Mouse (Mus musculus) ES-E14 (cell line): Measurements from ENCODE around the gene Stt3b. TPM values are rescaled to one million over a fixed set of nuclear protein-coding genes. Genes with fewer than 3 reads are reported as not detected.

ENCODE experiments used
- DNase-seq: peaks from one replicate; pipeline ENCODE4 v3.0.0-alpha.2; 2013; ENCODE audit warnings: low read depth, low spot score
- H3K27ac ChIP-seq: 2 replicates; pipeline ENCODE4 v1.5.1; 2012; ENCODE audit warnings: low read depth, mild to moderate bottlenecking, low read length, moderate library complexity, mixed read lengths; ENCODE audit not compliant: poor library complexity, insufficient read depth, severe bottlenecking
- H3K36me3 ChIP-seq: 2 replicates; pipeline ENCODE4 v1.6.1; 2012; ENCODE audit warnings: mild to moderate bottlenecking, low read length, moderate library complexity, mixed read lengths; ENCODE audit not compliant: control insufficient read depth, poor library complexity, insufficient read depth, severe bottlenecking
- H3K4me1 ChIP-seq, 2 experiments: fragments of 150-350 bp in 1 of 2; sonication (generic) in 1 of 2; 2 replicates each; pipeline ENCODE4 v1.6.1; 2012; ENCODE audit warnings: low read length in 2 of 2, mild to moderate bottlenecking in 1 of 2, mixed read lengths in 1 of 2; ENCODE audit not compliant: control insufficient read depth in 2 of 2, insufficient read depth in 2 of 2, poor library complexity in 1 of 2
- H3K4me3 ChIP-seq, 2 experiments: fragments of 150-350 bp in 1 of 2; sonication (generic) in 1 of 2; 2 replicates each; pipeline ENCODE4 v1.5.1; 2012; ENCODE audit warnings: low read length in 2 of 2, low read depth in 1 of 2, mild to moderate bottlenecking in 1 of 2, mixed read lengths in 1 of 2; ENCODE audit not compliant: insufficient read depth in 1 of 2, poor library complexity in 1 of 2, severe bottlenecking in 1 of 2
- H3K9ac ChIP-seq: 2 replicates; pipeline ENCODE4 v1.6.1; 2012; ENCODE audit warnings: low read depth, mild to moderate bottlenecking, low read length, mixed read lengths; ENCODE audit not compliant: poor library complexity, insufficient read depth, severe bottlenecking
- H3K9me3 ChIP-seq: fragments of 150-350 bp; sonication (generic); 2 replicates; pipeline ENCODE4 v1.6.1; 2012; ENCODE audit warnings: low read depth, mild to moderate bottlenecking, low read length; ENCODE audit not compliant: control insufficient read depth, insufficient read depth
- CHD2 ChIP-seq: IDR thresholded peaks from 2 replicates; pipeline ENCODE4 v1.6.1; 2014; ENCODE audit warnings: mild to moderate bottlenecking, low read depth, low read length, inconsistent platforms
- HCFC1 ChIP-seq: IDR thresholded peaks from 2 replicates; pipeline ENCODE4 v1.6.1; 2012; ENCODE audit warnings: low read length, inconsistent platforms, borderline replicate concordance; ENCODE audit not compliant: insufficient read depth
- MAFK ChIP-seq: IDR thresholded peaks from 2 replicates; pipeline ENCODE4 v1.6.1; 2014; ENCODE audit warnings: mild to moderate bottlenecking, low read depth, low read length, inconsistent platforms; ENCODE audit not compliant: insufficient read depth
- ZC3H11A ChIP-seq: IDR thresholded peaks from 2 replicates; pipeline ENCODE4 v1.6.1; 2012; ENCODE audit warnings: low read depth, mild to moderate bottlenecking, inconsistent platforms, low read length, borderline replicate concordance
- ZNF384 ChIP-seq: IDR thresholded peaks from 2 replicates; pipeline ENCODE4 v1.6.1; 2012; ENCODE audit warnings: low read depth, low read length, inconsistent platforms
- in situ Hi-C, 2 experiments: fragments of 600-800 bp; cut with MboI; formaldehyde crosslinking; loops; one replicate each; pipeline ENCODE4 v1.15.1; 2025; ENCODE audit warnings: low sequenced_read_pairs in 2 of 2, inconsistent platforms in 1 of 2; ENCODE audit not compliant: unreplicated experiment in 2 of 2
- total RNA-seq: library from RNA; depleted of rRNA; stranded (reverse); fragments of 300-350 nt; gene quantifications from 2 replicates; pipeline ENCODE4 v1.2.3, GENCODE M21; 2012

The Stt3b gene
- total RNA-seq, 1 experiment, result 150 TPM

DNA sequence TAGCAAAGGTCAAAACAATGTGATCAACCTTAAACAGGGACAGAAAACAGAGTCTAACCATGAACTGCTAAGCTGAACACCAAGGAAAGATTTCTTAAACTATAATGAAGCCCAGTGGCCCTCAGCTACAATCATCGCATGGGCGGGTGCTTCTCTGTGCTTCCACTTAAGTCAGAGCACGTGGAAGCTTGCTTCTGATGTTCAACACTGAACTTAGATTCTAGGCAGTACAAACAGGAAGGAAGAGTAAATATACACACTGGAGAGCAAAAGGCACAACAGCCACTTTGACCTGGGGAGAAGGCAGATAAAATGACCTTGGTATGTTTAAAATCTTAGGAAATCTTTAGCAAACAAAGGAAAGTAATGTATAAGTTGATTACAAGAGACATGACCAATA is 38.7 kb downstream of the Stt3b start:
- H3K36me3 ChIP-seq, result peaks cover 7% of the 10 kb centered on the region
- in situ Hi-C loops, result no loop called here
- no peaks in the 10 kb centered on the region for H3K9me3 ChIP-seq
- H3K27ac ChIP-seq, result no peak overlapping the region
- H3K4me3 ChIP-seq, result no peak overlapping the region
- H3K4me1 ChIP-seq, result no peaks in the 10 kb centered on the region
- TF ChIP-seq MAFK, result no peak
- no peak for TF ChIP-seq HCFC1
- no peak for TF ChIP-seq ZC3H11A
- TF ChIP-seq ZNF384, result no peak
- no peak for TF ChIP-seq CHD2
- H3K9ac ChIP-seq, result no peak overlapping the region
- DNase-seq, result no peak

DNA sequence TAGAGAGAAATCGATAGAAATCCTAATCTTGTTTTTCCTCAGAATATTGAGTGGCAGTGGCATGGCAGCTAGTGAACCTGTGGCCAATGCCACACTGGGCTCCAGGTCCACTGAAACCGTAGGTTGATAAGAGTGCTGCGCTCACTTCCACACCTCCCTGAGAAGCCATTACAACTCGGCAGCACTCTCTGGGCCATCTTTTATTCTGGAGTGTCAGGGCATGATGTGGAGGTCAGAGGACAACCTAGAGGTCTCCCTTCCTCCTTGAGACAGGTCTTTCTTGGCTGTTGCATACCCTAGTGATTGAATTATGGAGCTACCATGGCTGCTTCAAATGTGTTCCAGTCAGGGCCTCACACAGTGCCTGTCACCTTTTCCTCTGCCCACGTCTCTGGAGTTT is 48.3 kb downstream of the Stt3b start:
- no peak overlapping the region for H3K27ac ChIP-seq
- DNase-seq, result no peak
- in situ Hi-C loops, result no loop called here
- H3K4me1 ChIP-seq, result no peaks in the 10 kb centered on the region
- H3K36me3 ChIP-seq, result peaks cover 6% of the 10 kb centered on the region
- TF ChIP-seq ZNF384 (no peak), HCFC1 (no peak), MAFK (no peak), ZC3H11A (no peak)
- no peak overlapping the region for H3K4me3 ChIP-seq
- H3K9me3 ChIP-seq, result no peaks in the 10 kb centered on the region
- no peak overlapping the region for H3K9ac ChIP-seq

DNA sequence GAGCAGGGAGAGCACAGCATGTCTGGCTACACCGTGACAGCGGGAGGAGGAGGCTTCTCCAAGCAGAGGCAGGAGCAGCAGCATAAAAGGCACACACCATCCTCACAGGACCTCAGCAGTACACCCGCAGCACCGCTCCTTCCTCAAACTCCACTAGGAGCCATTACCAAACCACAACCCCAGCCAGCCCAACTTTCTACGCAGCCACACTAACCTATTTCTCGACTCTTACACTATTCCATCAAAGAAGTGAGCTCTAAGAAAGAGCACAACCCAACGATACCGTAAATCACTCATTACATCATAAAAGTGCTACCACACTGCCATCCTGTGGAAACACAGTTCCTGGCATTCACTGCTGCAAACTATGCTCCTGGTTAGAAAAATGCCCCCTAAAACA is 48.8 kb downstream of the Stt3b start:
- H3K9me3 ChIP-seq, result no peaks in the 10 kb centered on the region
- H3K27ac ChIP-seq, result no peak overlapping the region
- H3K36me3 ChIP-seq, result peaks cover 8% of the 10 kb centered on the region
- H3K4me1 ChIP-seq, result no peaks in the 10 kb centered on the region
- TF ChIP-seq MAFK, result no peak
- no peak for TF ChIP-seq CHD2
- TF ChIP-seq HCFC1, result no peak
- TF ChIP-seq ZNF384, result no peak
- TF ChIP-seq ZC3H11A, result no peak
- no peak overlapping the region for H3K4me3 ChIP-seq
- H3K9ac ChIP-seq, result no peak overlapping the region
- no peak for DNase-seq
- in situ Hi-C loops, result no loop called here

DNA sequence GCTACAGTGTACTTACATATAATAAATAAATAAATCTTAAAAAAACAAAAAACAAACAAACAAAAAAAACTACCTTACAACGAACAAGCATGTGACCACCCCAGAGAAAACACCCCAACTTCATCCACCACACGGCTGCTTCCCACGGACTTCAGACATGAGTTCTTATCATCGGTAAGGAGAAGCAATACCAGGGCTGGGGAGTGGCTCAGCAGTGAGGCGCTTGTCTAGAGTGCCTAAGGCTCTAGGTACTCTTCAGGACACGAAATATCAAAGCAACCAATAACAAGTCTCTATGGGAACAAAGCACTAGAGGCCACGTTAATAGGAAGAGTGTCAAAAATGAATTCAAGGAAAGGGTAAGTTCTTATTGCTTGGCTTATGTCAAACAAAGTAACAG is 49.8 kb downstream of the Stt3b start:
- TF ChIP-seq MAFK, result no peak
- TF ChIP-seq ZC3H11A, result no peak
- TF ChIP-seq CHD2, result no peak
- TF ChIP-seq ZNF384, result no peak
- no peak for TF ChIP-seq HCFC1
- DNase-seq, result no peak
- no peak overlapping the region for H3K27ac ChIP-seq
- in situ Hi-C loops, result no loop called here
- no peak overlapping the region for H3K9ac ChIP-seq
- H3K9me3 ChIP-seq, result no peaks in the 10 kb centered on the region
- peaks cover 8% of the 10 kb centered on the region; the same call in 1 of the 2 replicates for H3K36me3 ChIP-seq
- no peak overlapping the region for H3K4me3 ChIP-seq
- H3K4me1 ChIP-seq, result no peaks in the 10 kb centered on the region

DNA sequence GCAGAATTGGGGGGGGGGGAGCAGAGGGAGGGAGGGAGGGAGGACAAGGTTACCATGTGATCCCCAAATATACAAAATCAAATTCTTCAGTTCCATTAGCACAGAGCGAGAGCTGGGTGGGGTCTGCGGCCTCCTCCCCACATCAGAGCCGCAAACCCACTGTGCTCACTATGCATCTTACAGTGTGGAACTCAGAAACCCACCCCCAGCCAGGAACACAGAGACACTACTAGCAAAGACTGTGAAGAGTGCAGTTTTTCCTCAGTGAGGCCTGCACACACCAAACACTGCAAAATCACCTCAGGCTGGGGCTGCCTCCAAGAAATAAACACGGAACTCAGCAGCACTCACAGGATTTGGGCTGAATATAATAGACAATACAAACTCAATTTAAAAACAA is 50.4 kb downstream of the Stt3b start:
- no peak overlapping the region for H3K9ac ChIP-seq
- no peaks in the 10 kb centered on the region for H3K4me1 ChIP-seq
- H3K36me3 ChIP-seq, result peaks cover 10% of the 10 kb centered on the region; the same call in 1 of the 2 replicates
- H3K4me3 ChIP-seq, result no peak overlapping the region
- TF ChIP-seq HCFC1 (no peak), ZC3H11A (no peak), CHD2 (no peak), MAFK (no peak), ZNF384 (no peak)
- in situ Hi-C loops, result no loop called here
- no peak for DNase-seq
- no peaks in the 10 kb centered on the region for H3K9me3 ChIP-seq
- no peak overlapping the region for H3K27ac ChIP-seq
